Mouse (Mus musculus) G1E (cell line): ENCODE measurements at regions not wholly inside any gene's neighbourhood (a gene's known extent, or its start where the extent isn't known, plus 50 kb on each side); places are given as distances from the start of the nearest gene placed in this dataset.

Source experiments
- CTCF ChIP-seq: IDR thresholded peaks from 2 replicates; pipeline ENCODE4 v1.5.1; 2012; ENCODE audit warnings: low read depth, low read length, inconsistent platforms, mixed read lengths
- POLR2AphosphoS5 ChIP-seq: IDR thresholded peaks from 2 replicates; pipeline ENCODE4 v1.6.1; 2012; ENCODE audit warnings: low read depth, low read length, inconsistent platforms; ENCODE audit not compliant: insufficient replicate concordance

DNA sequence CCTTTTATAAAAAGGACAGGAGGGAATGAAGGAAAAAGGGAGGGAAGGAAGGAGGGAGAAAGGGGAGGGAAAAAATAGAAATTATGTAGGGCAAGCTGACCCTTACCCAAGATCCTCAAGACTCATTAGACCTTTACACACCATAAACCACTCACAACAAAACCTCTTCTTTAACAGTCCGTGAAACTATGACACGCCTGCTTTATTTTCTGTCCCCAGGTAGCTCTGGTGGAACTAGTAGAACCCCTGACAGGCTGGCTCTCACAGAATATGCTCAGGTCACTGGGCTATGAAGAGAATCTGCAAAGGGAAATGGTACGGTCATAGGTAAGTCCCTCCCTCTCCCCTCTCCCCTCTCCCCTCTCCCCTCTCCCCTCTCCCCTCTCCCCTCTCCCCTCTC is 188.8 kb downstream of the Rchy1 start:
- TF ChIP-seq CTCF (no peak), POLR2AphosphoS5 (no peak)
